Mouse (Mus musculus) erythroblast, embryonic 14.5 days (primary cell): ENCODE measurements around the gene Nkg7.

ENCODE experiments used
- GATA1 ChIP-seq: IDR thresholded peaks from 2 replicates; pipeline ENCODE4 v1.6.1; 2012; ENCODE audit warnings: low read length, inconsistent platforms, mixed read lengths
- TAL1 ChIP-seq: IDR thresholded peaks from 3 replicates; pipeline ENCODE4 v1.6.1; 2012; ENCODE audit warnings: low read length, inconsistent platforms, mixed read lengths

DNA sequence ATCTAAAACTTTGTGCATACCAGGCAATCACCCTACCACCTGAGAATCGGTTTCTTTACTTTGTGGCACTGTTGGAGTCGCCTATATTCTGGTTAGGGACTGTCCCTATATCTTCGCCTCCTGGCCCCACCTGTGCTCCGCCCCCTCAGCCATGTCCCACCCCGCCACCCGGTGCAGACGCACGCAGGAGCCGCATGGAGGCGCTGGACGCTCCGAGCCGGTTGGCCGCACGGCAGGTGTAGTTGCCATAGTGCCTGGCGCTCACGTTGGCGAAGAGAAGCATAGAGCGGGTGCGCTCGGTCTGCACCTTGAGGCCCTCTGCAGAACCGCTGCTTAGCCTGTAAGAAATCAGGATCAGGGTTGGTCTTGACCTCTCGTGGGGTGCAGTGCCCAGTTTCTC, 38.8 kb downstream of the Nkg7 start:
- TF ChIP-seq GATA1, result no peak
- no peak for TF ChIP-seq TAL1
